Mouse (Mus musculus) hindbrain, postnatal 0 days (tissue): ENCODE measurements around the gene Mrpl14. TPM values are rescaled to one million over a fixed set of nuclear protein-coding genes. Genes with fewer than 3 reads are reported as not detected.

Experiments
- ATAC-seq: fragments of 200-750 bp; cut with Nextera tagmentation; 2 replicates; pipeline ENCODE4 v1.8.0; 2017; ENCODE audit warnings: mild to moderate bottlenecking, moderate TSS enrichment, moderate library complexity
- DNase-seq: peaks from one replicate; pipeline ENCODE4 v3.0.0-alpha.2; 2015; ENCODE audit warnings: low spot score
- H3K27ac ChIP-seq: fragments of 300-500 bp; sonication (generic); 2 replicates; pipeline ENCODE4 v1.5.1; 2014; ENCODE audit warnings: mild to moderate bottlenecking
- H3K27me3 ChIP-seq: fragments of 300-500 bp; sonication (generic); 2 replicates; pipeline ENCODE4 v1.6.1; 2014; ENCODE audit warnings: low read length, mixed read lengths; ENCODE audit not compliant: insufficient read depth
- H3K36me3 ChIP-seq: fragments of 300-500 bp; sonication (generic); 2 replicates; pipeline ENCODE4 v1.6.1; 2014; ENCODE audit warnings: low read length, mixed read lengths; ENCODE audit not compliant: insufficient read depth
- H3K4me1 ChIP-seq: fragments of 300-500 bp; sonication (generic); 2 replicates; pipeline ENCODE4 v1.6.1; 2014; ENCODE audit warnings: antibody characterized with exemption, low read length, mixed read lengths; ENCODE audit not compliant: insufficient read depth
- H3K4me2 ChIP-seq: fragments of 300-500 bp; sonication (generic); 2 replicates; pipeline ENCODE4 v1.6.1; 2014; ENCODE audit warnings: low read depth, mild to moderate bottlenecking, low read length, moderate library complexity, mixed read lengths
- H3K4me3 ChIP-seq: fragments of 300-500 bp; sonication (generic); 2 replicates; pipeline ENCODE4 v1.5.1; 2014; ENCODE audit warnings: low read length
- H3K9ac ChIP-seq: fragments of 300-500 bp; sonication (generic); replicated peaks from 2 replicates; pipeline ENCODE4 v1.6.1; 2014; ENCODE audit warnings: mild to moderate bottlenecking, low read length, moderate library complexity, mixed read lengths
- H3K9me3 ChIP-seq: fragments of 300-500 bp; sonication (generic); 2 replicates; pipeline ENCODE4 v1.6.1; 2016; ENCODE audit warnings: low read length, mixed read lengths
- CTCF ChIP-seq: IDR thresholded peaks from 2 replicates; pipeline ENCODE4 v1.5.1; 2016; ENCODE audit warnings: antibody characterized with exemption, control low read depth, low read depth
- WGBS: fragments of 180-500 bp; shearing (Covaris S2); extraction: QIAGEN DNeasy Blood & Tissue Kit; methylation state at CpG from one replicate; pipeline ENCODE4 v1.1.7; 2014; 5-methylcytosine and 5-hydroxymethylcytosine counted together
- polyA plus RNA-seq: library from polyadenylated mRNA; unstranded; fragments of >200 nt; fragmentation: Nextera tagmentation; extraction: Ambion mirVana; gene quantifications from 2 replicates; pipeline ENCODE4 v1.2.1, GENCODE M21; 2015
- total RNA-seq: library from RNA; depleted of rRNA; stranded (reverse); fragments of >200 nt; gene quantifications from 2 replicates; pipeline ENCODE4 v1.2.3, GENCODE M21; 2014

The Mrpl14 gene
- total and polyA plus RNA-seq, 2 experiments from 2014 or later: 58.7 to 117 TPM

DNA sequence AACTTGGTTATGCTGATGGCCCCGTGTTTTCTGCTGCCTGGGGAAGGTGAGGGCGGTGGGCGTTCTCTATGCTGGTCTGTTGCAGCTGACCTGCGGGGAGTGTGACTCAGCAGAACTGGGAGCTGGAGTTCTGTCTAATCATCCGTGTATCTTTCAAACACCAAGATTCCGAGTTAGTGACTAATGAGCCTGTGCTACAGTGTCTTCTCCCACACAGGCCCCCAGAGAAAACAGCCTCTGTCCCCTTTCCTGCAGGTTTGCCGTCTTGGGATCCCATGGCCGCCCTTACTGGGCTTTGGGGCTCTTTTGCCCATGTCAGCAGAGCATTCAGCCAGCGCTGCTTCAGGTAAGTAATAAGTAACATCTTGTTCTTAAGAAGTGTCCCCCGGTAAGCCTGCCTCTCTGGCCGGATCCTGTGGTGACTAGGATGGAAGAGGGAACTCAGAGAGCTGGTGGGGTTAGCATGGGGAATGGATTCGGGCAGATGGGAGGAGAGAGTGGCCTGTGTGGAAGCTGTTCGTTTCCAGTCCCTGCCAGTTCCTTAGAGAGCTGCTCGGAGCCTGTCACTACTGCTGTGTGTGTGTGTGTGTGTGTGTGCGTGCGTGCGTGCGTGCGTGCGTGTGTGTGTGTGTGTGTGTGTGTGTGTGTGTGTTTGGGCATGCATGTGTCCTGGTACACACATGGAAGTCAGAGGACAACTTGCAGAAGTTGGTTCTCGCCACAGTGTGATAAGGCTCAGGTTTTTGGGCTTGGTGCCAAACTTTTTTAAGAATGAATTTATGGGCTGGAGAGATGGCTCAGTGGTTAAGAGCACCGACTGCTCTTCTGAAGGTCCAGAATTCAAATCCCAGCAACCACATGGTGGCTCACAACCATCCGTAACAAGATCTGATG, 9.4 kb downstream of the Mrpl14 start:
- Histone ChIP-seq H3K9ac (no peak overlapping the region), H3K4me2 (no peak overlapping the region), H3K27me3 (no peaks in the 10 kb centered on the region), H3K9me3 (no peaks in the 10 kb centered on the region), H3K4me3 (no peak overlapping the region), H3K36me3 (no peaks in the 10 kb centered on the region), H3K27ac (no peak overlapping the region), H3K4me1 (no peaks in the 10 kb centered on the region)
- TF ChIP-seq CTCF: no peak
- DNase-seq: no peak
- no peak for ATAC-seq
- 77% methylated on average over 23 of the region's 23 CpGs for WGBS

DNA sequence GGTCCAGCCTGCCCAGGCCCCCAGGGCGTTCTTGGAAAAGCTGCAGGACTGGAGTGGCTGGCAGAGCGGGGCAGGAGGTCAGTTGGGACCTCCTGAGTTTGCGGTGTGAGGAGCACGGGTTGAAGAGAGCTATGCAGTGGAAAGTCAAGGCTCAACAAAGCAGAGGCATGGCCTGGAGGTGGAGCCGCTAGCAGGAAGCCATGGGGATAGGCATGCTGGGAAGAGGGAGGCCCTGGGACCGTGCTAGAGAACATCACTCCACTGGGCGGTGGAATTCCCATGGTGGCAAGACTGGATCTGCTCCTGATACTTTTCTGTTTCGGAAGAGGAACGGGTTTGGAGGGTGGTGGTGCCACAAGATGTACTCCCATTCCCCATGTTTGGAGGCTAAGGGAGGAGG, 10.9 kb downstream of the Mrpl14 start:
- H3K4me2 ChIP-seq: no peak overlapping the region
- no peak overlapping the region for H3K27ac ChIP-seq
- no peak for DNase-seq
- H3K9me3 ChIP-seq: no peaks in the 10 kb centered on the region
- TF ChIP-seq CTCF: no peak
- 87% methylated on average over 9 of the region's 9 CpGs for WGBS
- H3K4me3 ChIP-seq: no peak overlapping the region
- ATAC-seq: no peak
- H3K4me1 ChIP-seq: no peaks in the 10 kb centered on the region
- H3K36me3 ChIP-seq: no peaks in the 10 kb centered on the region
- H3K9ac ChIP-seq: no peak overlapping the region
- H3K27me3 ChIP-seq: no peaks in the 10 kb centered on the region

DNA sequence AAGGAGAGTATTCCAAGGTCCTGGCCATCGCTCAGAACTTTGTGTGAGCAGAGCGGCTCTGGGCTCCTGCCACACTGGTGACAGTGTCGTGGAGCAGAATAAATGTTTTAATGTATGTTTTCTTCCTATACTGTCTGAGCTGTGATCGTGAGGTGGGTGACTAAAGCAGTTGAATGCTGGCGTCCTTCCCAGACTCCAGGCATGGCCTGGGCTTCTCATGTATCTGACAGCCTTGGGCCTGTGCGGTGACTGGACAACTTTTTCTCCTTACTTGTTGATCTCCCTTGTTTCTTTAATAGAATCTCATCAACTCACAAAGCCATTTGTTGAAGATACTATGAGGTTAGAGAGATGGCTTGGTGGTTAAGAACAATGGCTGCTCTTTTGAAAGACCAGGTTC, 12.2 kb downstream of the Mrpl14 start:
- Histone ChIP-seq H3K4me3 (no peak overlapping the region), H3K36me3 (no peaks in the 10 kb centered on the region), H3K4me1 (no peaks in the 10 kb centered on the region), H3K27me3 (no peaks in the 10 kb centered on the region), H3K4me2 (no peak overlapping the region), H3K9me3 (no peaks in the 10 kb centered on the region), H3K9ac (no peak overlapping the region), H3K27ac (no peak overlapping the region)
- ATAC-seq: no peak
- TF ChIP-seq CTCF: no peak
- no peak for DNase-seq
- 84% methylated on average over 6 of the region's 6 CpGs for WGBS

DNA sequence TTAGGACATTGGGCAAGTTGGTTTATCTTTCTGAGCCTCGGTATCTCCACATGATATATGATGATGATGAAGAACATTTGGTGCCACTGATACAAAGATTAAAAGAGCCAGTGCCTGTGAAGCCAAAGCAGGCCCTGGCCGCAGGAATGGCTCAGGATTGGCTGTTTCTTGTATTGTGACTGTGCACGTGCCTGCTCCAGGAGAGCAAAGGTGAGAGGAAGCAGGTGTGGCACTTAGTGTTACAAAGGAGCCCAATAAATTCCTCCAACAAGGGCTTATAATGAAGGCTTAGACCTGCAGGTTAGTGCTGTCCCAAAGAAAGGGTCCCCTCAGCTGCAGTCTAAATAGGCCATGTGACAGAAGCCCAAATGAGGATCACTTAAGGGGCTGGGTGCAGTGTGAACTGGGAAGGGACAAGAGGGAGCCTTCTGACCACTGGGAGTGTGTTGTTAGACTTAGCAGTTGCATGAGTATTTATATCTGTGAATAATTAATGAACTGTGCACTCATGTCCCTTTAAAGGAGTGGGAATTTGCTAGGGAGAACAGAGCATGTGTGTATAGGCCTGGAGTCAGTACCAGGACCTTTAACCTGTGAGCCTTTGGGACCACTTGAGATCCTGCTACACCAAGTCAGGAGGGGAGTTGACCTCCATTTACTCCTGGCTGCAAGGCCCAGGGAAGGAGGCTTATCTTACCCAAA, 13.1 kb downstream of the Mrpl14 start:
- Histone ChIP-seq H3K4me1 (no peaks in the 10 kb centered on the region), H3K4me3 (no peak overlapping the region), H3K9me3 (no peaks in the 10 kb centered on the region), H3K4me2 (no peak overlapping the region), H3K36me3 (no peaks in the 10 kb centered on the region), H3K9ac (no peak overlapping the region), H3K27ac (no peak overlapping the region), H3K27me3 (no peaks in the 10 kb centered on the region)
- no peak for ATAC-seq
- DNase-seq: no peak
- 92% methylated on average over 3 of the region's 3 CpGs for WGBS
- no peak for TF ChIP-seq CTCF

DNA sequence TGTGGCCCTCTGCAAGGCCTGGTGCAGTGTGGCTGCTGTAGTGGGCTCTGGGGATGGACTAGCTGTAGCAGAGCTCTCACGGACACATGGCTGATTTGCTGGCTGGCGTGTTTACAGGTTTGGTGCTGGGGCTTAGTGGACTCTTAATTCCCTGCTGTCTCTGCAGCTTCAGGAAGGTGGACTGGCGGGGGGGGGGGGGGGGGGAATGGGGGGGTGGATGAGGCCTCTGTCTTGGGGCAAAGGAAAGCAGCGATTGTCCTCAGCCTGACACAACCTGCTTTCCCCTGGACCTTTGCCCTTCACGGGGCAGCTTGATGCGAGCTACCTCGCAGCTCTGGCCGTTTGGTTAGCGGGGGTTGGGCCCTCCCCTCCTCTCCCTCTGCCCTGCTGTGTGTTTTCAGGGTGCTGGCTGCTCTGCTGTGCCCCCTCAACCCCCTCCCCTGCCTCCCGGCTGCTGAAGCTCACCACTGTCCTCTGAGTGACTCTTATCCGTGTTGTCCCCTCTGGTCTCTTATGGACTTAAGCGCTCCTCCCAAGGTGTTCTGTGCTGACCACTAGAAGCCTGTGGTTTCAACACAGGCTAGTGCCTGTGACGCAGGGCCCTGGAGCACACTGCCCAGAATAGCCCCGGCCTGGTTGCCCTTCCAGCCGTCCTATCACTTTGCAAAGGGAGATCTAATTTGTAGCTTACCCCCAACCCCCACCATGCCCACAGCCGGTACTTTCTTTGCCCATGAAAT, 14.5 kb downstream of the Mrpl14 start:
- no peak overlapping the region for H3K4me3 ChIP-seq
- no peaks in the 10 kb centered on the region for H3K27me3 ChIP-seq
- no peaks in the 10 kb centered on the region for H3K9me3 ChIP-seq
- no peak overlapping the region for H3K4me2 ChIP-seq
- no peaks in the 10 kb centered on the region for H3K36me3 ChIP-seq
- no peaks in the 10 kb centered on the region for H3K4me1 ChIP-seq
- TF ChIP-seq CTCF: no peak
- 0 out of 2 replicates have a peak, but pooled peaks have one; percentile 29 for ATAC-seq
- no peak for DNase-seq
- WGBS: 48% methylated on average over 9 of the region's 16 CpGs
- no peak overlapping the region for H3K9ac ChIP-seq
- no peak overlapping the region; the same call in 1 of the 2 replicates for H3K27ac ChIP-seq

DNA sequence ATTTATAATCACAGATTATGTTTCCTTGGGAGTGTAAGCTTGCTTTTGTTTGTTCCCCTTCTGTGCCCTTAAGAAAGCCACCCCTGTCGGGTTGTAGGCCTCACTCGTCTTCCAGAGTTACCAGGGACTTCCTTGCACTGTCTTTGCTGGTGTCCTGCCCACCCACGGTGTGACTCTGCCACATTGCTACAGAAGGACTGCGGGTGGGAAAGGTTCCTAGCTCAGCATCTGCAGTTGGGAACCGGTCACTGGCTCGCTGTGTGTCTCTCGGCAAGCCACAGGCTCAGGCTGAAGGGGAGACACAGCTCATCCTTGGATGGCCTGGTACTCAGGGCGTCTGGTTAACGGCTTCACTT, 15.1 kb downstream of the Mrpl14 start:
- Histone ChIP-seq H3K27me3 (no peaks in the 10 kb centered on the region), H3K4me3 (no peak overlapping the region), H3K4me1 (no peaks in the 10 kb centered on the region), H3K36me3 (no peaks in the 10 kb centered on the region), H3K4me2 (no peak overlapping the region), H3K9ac (no peak overlapping the region), H3K9me3 (no peaks in the 10 kb centered on the region), H3K27ac (no peak overlapping the region; the same call in 1 of the 2 replicates)
- WGBS: 63% methylated on average over 9 of the region's 9 CpGs
- DNase-seq: no peak
- no peak for ATAC-seq
- TF ChIP-seq CTCF: no peak
